ENCODE assay signal across 10 mouse cellular contexts in genomic region chr10:82697305-82697898, GRCm38 (mm10). TPM values are rescaled to one million over a fixed set of nuclear protein-coding genes. Genes with fewer than 3 reads are reported as not detected.
DNase-seq lines count a peak whose midpoint lies in the region; ATAC-seq and TF ChIP-seq lines count a peak whose summit lies in the region.
"Had no signal": no experiment of that assay in that cellular context is flagged by ENCODE, and none has a peak within 500 bp of the region (broad histone marks: within the 10 kb centered on the region; RNA-seq: fewer than 3 reads in every experiment).

No protein-coding gene starts in this region.

- TF ChIP-seq CTCF in G1E (IDR thresholded peaks at IDR 0.05; ENCODE audit: low read depth, low read length) = no peak
- no peak for TF ChIP-seq CTCF in heart, postnatal 0 days (IDR thresholded peaks at IDR 0.05; ENCODE audit: low read depth)

- peaks cover 16% of the 10 kb centered on the region for H3K36me3 ChIP-seq in G1E (replicated peaks)
- peaks cover 10% of the 10 kb centered on the region for H3K36me3 ChIP-seq in heart, postnatal 0 days (replicated peaks; ENCODE audit: control insufficient read depth, insufficient read depth, low read length)
- no peaks in the 10 kb centered on the region for H3K36me3 ChIP-seq in hindbrain, embryonic 11.5 days (ENCODE audit: control insufficient read depth, insufficient read depth, low read length)

- no peak overlapping the region for H3K4me2 ChIP-seq in heart, postnatal 0 days (ENCODE audit: low read depth, low read length)
- no peak overlapping the region for H3K4me2 ChIP-seq in hindbrain, embryonic 11.5 days (replicated peaks; ENCODE audit: low read depth, low read length)

- peaks cover 54% of the 10 kb centered on the region for H3K4me1 ChIP-seq in G1E (ENCODE audit: insufficient read depth, low read depth, low read length)
- H3K4me1 ChIP-seq in heart, postnatal 0 days (ENCODE audit: control insufficient read depth, insufficient read depth) = peaks cover 16% of the 10 kb centered on the region; the same call in 1 of the 2 replicates
- H3K4me1 ChIP-seq in hindbrain, embryonic 11.5 days (replicated peaks; ENCODE audit: control insufficient read depth, insufficient read depth, low read length) = no peaks in the 10 kb centered on the region; the same call in 1 of the 2 replicates

- no peak overlapping the region for H3K9ac ChIP-seq in heart, postnatal 0 days (replicated peaks; ENCODE audit: low read depth, low read length)
- no peak overlapping the region for H3K9ac ChIP-seq in hindbrain, embryonic 11.5 days (ENCODE audit: low read depth, low read length)

- H3K27me3 ChIP-seq in G1E (ENCODE audit: insufficient read depth, low read length) = no peaks in the 10 kb centered on the region
- H3K27me3 ChIP-seq in heart, postnatal 0 days (ENCODE audit: control insufficient read depth, insufficient read depth, low read length) = no peaks in the 10 kb centered on the region
- no peaks in the 10 kb centered on the region for H3K27me3 ChIP-seq in hindbrain, embryonic 11.5 days (ENCODE audit: control insufficient read depth, insufficient read depth, low read length)

- H3K27ac ChIP-seq in heart, postnatal 0 days (ENCODE audit: low read depth) = peak overlapping the region; percentile 75; the same call in 1 of the 2 replicates
- H3K27ac ChIP-seq in hindbrain, embryonic 11.5 days (ENCODE audit: low read depth, low read length) = no peak overlapping the region

- H3K9me3 ChIP-seq in G1E (replicated peaks) = no peaks in the 10 kb centered on the region
- no peaks in the 10 kb centered on the region for H3K9me3 ChIP-seq in heart, postnatal 0 days (replicated peaks; ENCODE audit: control insufficient read depth, low read length)
- H3K9me3 ChIP-seq in hindbrain, embryonic 11.5 days (ENCODE audit: control insufficient read depth, low read length) = no peaks in the 10 kb centered on the region

- ATAC-seq in G1E (ENCODE audit: extremely low read depth, insufficient number of reproducible peaks, low FRiP score, poor library complexity, severe bottlenecking) = peak; percentile 73
- no peak for ATAC-seq in heart, postnatal 0 days (ENCODE audit: insufficient read depth, low read depth)
- 0 out of 2 replicates have a peak, but pooled peaks have one; percentile 10 for ATAC-seq in megakaryocyte-erythroid progenitor cell, adult 5-6 weeks (replicated peaks; ENCODE audit: low FRiP score, low TSS enrichment, poor library complexity, severe bottlenecking)
- ATAC-seq in hindbrain, embryonic 11.5 days (ENCODE audit: low FRiP score) = no peak

- 81% methylated on average over 3 of the region's 3 CpGs for WGBS in heart, postnatal 0 days
- 88% methylated on average over 3 of the region's 3 CpGs for WGBS in hindbrain, embryonic 11.5 days

- no peak for TF ChIP-seq EP300 in heart, postnatal 0 days (IDR thresholded peaks at IDR 0.05; ENCODE audit: low read depth)

- peak; percentile 29 for DNase-seq in kidney, adult 9 months
- DNase-seq in kidney, postnatal 14 days = no peak
- DNase-seq in G1E (ENCODE audit: low spot score) = peak; percentile 55
- peak; percentile 68 for DNase-seq in heart, postnatal 0 days (ENCODE audit: low spot score)
- no peak for DNase-seq in hindbrain, embryonic 11.5 days (ENCODE audit: low spot score)
- no peak for DNase-seq in spleen, postnatal 10 days (ENCODE audit: low spot score in 2 of 2)
- no peak for DNase-seq in left cerebral cortex, adult 9 months (ENCODE audit: low spot score in 2 of 2)
- DNase-seq: layer of hippocampus, postnatal 36 days; thymus, adult 18-20 months had no signal

- no peak overlapping the region; the same call in 1 of the 2 replicates for H3K4me3 ChIP-seq in G1E (ENCODE audit: low read depth, low read length)
- H3K4me3 ChIP-seq in heart, postnatal 0 days (ENCODE audit: low read depth, low read length) = no peak overlapping the region
- H3K4me3 ChIP-seq in hindbrain, embryonic 11.5 days (ENCODE audit: low read depth, low read length) = no peak overlapping the region

RNA-seq across cellular contexts. Expression of gene Hcfc2, which starts 1.4 kb away (rescaled TPM):
- total RNA-seq in G1E (2014; fragmentation: Nextera tagmentation) (42.0 and 48.3 TPM in 2 replicates), G1E (2017) (75.2 and 79.4 TPM in 2 replicates)
- 3.6 and 4.4 TPM in 2 replicates for polyA plus RNA-seq in G1E (2012)
- total RNA-seq in heart, postnatal 0 days (2014; rRNA removed; ENCODE audit: low replicate concordance) = 18.9 and 30.5 TPM in 2 replicates
- polyA plus RNA-seq in heart, postnatal 0 days (2015; fragmentation: Nextera tagmentation; extraction: Ambion mirVana) = 30.6 and 34.3 TPM in 2 replicates
- total RNA-seq in megakaryocyte-erythroid progenitor cell, adult 5-6 weeks (2014; fragmentation: Nextera tagmentation) = 21.5 and 25.7 TPM in 2 replicates
- 30.9 and 80.3 TPM in 2 replicates for total RNA-seq in megakaryocyte-erythroid progenitor cell, adult 5-6 weeks (2017)
- polyA plus RNA-seq in hindbrain, embryonic 11.5 days (2014; fragmentation: Nextera tagmentation; extraction: Ambion mirVana) = 34.4 and 35.4 TPM in 2 replicates

RNA-seq across cellular contexts. Expression of gene Glt8d2, which starts 7.0 kb away (rescaled TPM):
- total RNA-seq in G1E (2014; fragmentation: Nextera tagmentation) = 0.29 TPM in 1 of 2 replicates, not detected in the other
- 0.33 and 0.41 TPM in 2 replicates for total RNA-seq in G1E (2017)
- polyA plus RNA-seq in G1E (2012) = not detected in 2 replicates
- 6.6 and 9.5 TPM in 2 replicates for total RNA-seq in heart, postnatal 0 days (2014; rRNA removed; ENCODE audit: low replicate concordance)
- 2.8 TPM in 2 replicates for polyA plus RNA-seq in heart, postnatal 0 days (2015; fragmentation: Nextera tagmentation; extraction: Ambion mirVana)
- 2.3 TPM in 1 of 2 replicates, not detected in the other for total RNA-seq in megakaryocyte-erythroid progenitor cell, adult 5-6 weeks (2014; fragmentation: Nextera tagmentation)
- 1.3 TPM in 1 of 2 replicates, not detected in the other for total RNA-seq in megakaryocyte-erythroid progenitor cell, adult 5-6 weeks (2017)
- polyA plus RNA-seq in hindbrain, embryonic 11.5 days (2014; fragmentation: Nextera tagmentation; extraction: Ambion mirVana) = 4.4 and 4.6 TPM in 2 replicates

Comparison
In these comparisons a context has a peak if more than half of its experiments do, and no peak if none do; other contexts are left out.
1. DNase-seq: peak in kidney, adult 9 months (single experiment), G1E (single experiment) and heart, postnatal 0 days (single experiment); none in kidney, postnatal 14 days (single experiment), hindbrain, embryonic 11.5 days (single experiment), spleen, postnatal 10 days (0 of 2) and left cerebral cortex, adult 9 months (0 of 2).
2. ATAC-seq: peak in G1E (single experiment) and megakaryocyte-erythroid progenitor cell, adult 5-6 weeks (single experiment); none in heart, postnatal 0 days (single experiment) and hindbrain, embryonic 11.5 days (single experiment).